Mouse (Mus musculus): Measurements from ENCODE around the gene Edf1. TPM values are rescaled to one million over a fixed set of nuclear protein-coding genes. Genes with fewer than 3 reads are reported as not detected.

Gene Edf1
- polyA plus RNA-seq, 1 experiment from 2014 or later, result 263 TPM

- Histone ChIP-seq H3K27ac (ENCODE audit: low read depth) (no peak overlapping the region), H3K9me3 (ENCODE audit: low read length) (no peaks in the 10 kb centered on the region), H3K4me3 (ENCODE audit: low read depth, low read length) (peak overlapping the region; percentile 90), H3K27me3 (ENCODE audit: insufficient read depth, low read length) (no peaks in the 10 kb centered on the region), H3K4me2 (ENCODE audit: low read depth, low read length) (peak overlapping the region; percentile 92), H3K36me3 (replicated peaks; ENCODE audit: insufficient read depth, low read length) (no peaks in the 10 kb centered on the region), H3K9ac (replicated peaks) (no peak overlapping the region; the same call in 1 of the 2 replicates), H3K4me1 (ENCODE audit: insufficient read depth) (peaks cover 21% of the 10 kb centered on the region)
- TF ChIP-seq CTCF (IDR thresholded peaks at IDR 0.05; ENCODE audit: low read depth), result no peak
- TF ChIP-seq EP300 (IDR thresholded peaks at IDR 0.05; ENCODE audit: low read depth), result no peak
- ATAC-seq (peak; percentile 9), DNase-seq (no peak)
- 55% methylated on average over 10 of the region's 10 CpGs for WGBS (ENCODE audit: insufficient replicate concordance)
Observed at GRCm38 (mm10) chr2:25608671-25609070, 51.0 kb downstream of the Edf1 start.

Other genes starting within 250 kb of the Edf1 start
- gene Grin1, start 238.7 kb upstream of the Edf1 start, polyA plus RNA-seq (2015; fragmentation: Nextera tagmentation; extraction: Ambion mirVana), result not detected in 2 replicates
- 15.7 and 16.5 TPM in 2 replicates for gene Man1b1, start 225.5 kb upstream of the Edf1 start, polyA plus RNA-seq (2015; fragmentation: Nextera tagmentation; extraction: Ambion mirVana)
- 12.8 and 15.4 TPM in 2 replicates for gene Dpp7, start 201.5 kb upstream of the Edf1 start, polyA plus RNA-seq (2015; fragmentation: Nextera tagmentation; extraction: Ambion mirVana)
- gene Uap1l1, start 192.2 kb upstream of the Edf1 start, polyA plus RNA-seq (2015; fragmentation: Nextera tagmentation; extraction: Ambion mirVana), result 18.7 and 19.4 TPM in 2 replicates
- gene Sapcd2, start 185.5 kb upstream of the Edf1 start, polyA plus RNA-seq (2015; fragmentation: Nextera tagmentation; extraction: Ambion mirVana), result 5.5 and 7.4 TPM in 2 replicates
- gene Entpd2, start 162.0 kb upstream of the Edf1 start, polyA plus RNA-seq (2015; fragmentation: Nextera tagmentation; extraction: Ambion mirVana), result 2.9 and 3.6 TPM in 2 replicates
- gene Npdc1, start 158.5 kb upstream of the Edf1 start, polyA plus RNA-seq (2015; fragmentation: Nextera tagmentation; extraction: Ambion mirVana), result 5.2 and 5.4 TPM in 2 replicates
- 0.78 and 0.97 TPM in 2 replicates for gene Fut7, start 134.6 kb upstream of the Edf1 start, polyA plus RNA-seq (2015; fragmentation: Nextera tagmentation; extraction: Ambion mirVana)
- gene Abca2, start 129.1 kb upstream of the Edf1 start, polyA plus RNA-seq (2015; fragmentation: Nextera tagmentation; extraction: Ambion mirVana), result 0.71 and 0.87 TPM in 2 replicates
- gene Clic3, start 101.0 kb upstream of the Edf1 start, polyA plus RNA-seq (2015; fragmentation: Nextera tagmentation; extraction: Ambion mirVana), result 0.77 and 1.4 TPM in 2 replicates
- gene Paxx, start 96.8 kb upstream of the Edf1 start, polyA plus RNA-seq (2015; fragmentation: Nextera tagmentation; extraction: Ambion mirVana), result 14.7 and 17.1 TPM in 2 replicates
- 0.83 and 1.0 TPM in 2 replicates for gene Ptgds, start 87.8 kb upstream of the Edf1 start, polyA plus RNA-seq (2015; fragmentation: Nextera tagmentation; extraction: Ambion mirVana)
- gene Lcn12, start 63.9 kb upstream of the Edf1 start, polyA plus RNA-seq (2015; fragmentation: Nextera tagmentation; extraction: Ambion mirVana), result not detected in 2 replicates
- 26.7 and 26.9 TPM in 2 replicates for gene Fbxw5, start 57.1 kb upstream of the Edf1 start, polyA plus RNA-seq (2015; fragmentation: Nextera tagmentation; extraction: Ambion mirVana)
- gene C8g, start 56.1 kb upstream of the Edf1 start, polyA plus RNA-seq (2015; fragmentation: Nextera tagmentation; extraction: Ambion mirVana), result 106 and 107 TPM in 2 replicates
- 10.6 and 10.7 TPM in 2 replicates for gene Traf2, start 10.9 kb upstream of the Edf1 start, polyA plus RNA-seq (2015; fragmentation: Nextera tagmentation; extraction: Ambion mirVana)
- 0.07 and 0.09 TPM in 2 replicates for gene Mamdc4, start 17.0 kb downstream of the Edf1 start, polyA plus RNA-seq (2015; fragmentation: Nextera tagmentation; extraction: Ambion mirVana)
- 44.7 and 46.1 TPM in 2 replicates for gene Phpt1, start 17.4 kb downstream of the Edf1 start, polyA plus RNA-seq (2015; fragmentation: Nextera tagmentation; extraction: Ambion mirVana)
- gene Ajm1, start 23.9 kb downstream of the Edf1 start, polyA plus RNA-seq (2015; fragmentation: Nextera tagmentation; extraction: Ambion mirVana), result 0.02 TPM in 1 of 2 replicates, not detected in the other
- 11.0 and 13.5 TPM in 2 replicates for gene Rabl6, start 50.7 kb downstream of the Edf1 start, polyA plus RNA-seq (2015; fragmentation: Nextera tagmentation; extraction: Ambion mirVana)
- gene Ccdc183, start 59.8 kb downstream of the Edf1 start, polyA plus RNA-seq (2015; fragmentation: Nextera tagmentation; extraction: Ambion mirVana), result 0.19 and 0.28 TPM in 2 replicates
- 43.3 and 55.1 TPM in 2 replicates for gene Tmem141, start 64.2 kb downstream of the Edf1 start, polyA plus RNA-seq (2015; fragmentation: Nextera tagmentation; extraction: Ambion mirVana)
- 95.4 and 100 TPM in 2 replicates for gene Fcna, start 70.2 kb downstream of the Edf1 start, polyA plus RNA-seq (2015; fragmentation: Nextera tagmentation; extraction: Ambion mirVana)
- gene Lcn8, start 95.3 kb downstream of the Edf1 start, polyA plus RNA-seq (2015; fragmentation: Nextera tagmentation; extraction: Ambion mirVana), result 0.18 TPM in 1 of 2 replicates, not detected in the other
- not detected in 2 replicates for gene Lcn5, start 100.1 kb downstream of the Edf1 start, polyA plus RNA-seq (2015; fragmentation: Nextera tagmentation; extraction: Ambion mirVana)
- not detected in 2 replicates for gene Lcn6, start 118.9 kb downstream of the Edf1 start, polyA plus RNA-seq (2015; fragmentation: Nextera tagmentation; extraction: Ambion mirVana)
- gene Lcn10, start 124.9 kb downstream of the Edf1 start, polyA plus RNA-seq (2015; fragmentation: Nextera tagmentation; extraction: Ambion mirVana), result not detected in 2 replicates
- not detected in 2 replicates for gene Obp2a, start 142.2 kb downstream of the Edf1 start, polyA plus RNA-seq (2015; fragmentation: Nextera tagmentation; extraction: Ambion mirVana)
- gene Bmyc, start 148.9 kb downstream of the Edf1 start, polyA plus RNA-seq (2015; fragmentation: Nextera tagmentation; extraction: Ambion mirVana), result 9.4 and 10.1 TPM in 2 replicates
- gene Obp2b, start 179.2 kb downstream of the Edf1 start, polyA plus RNA-seq (2015; fragmentation: Nextera tagmentation; extraction: Ambion mirVana), result not detected in 2 replicates
- not detected in 2 replicates for gene Lcn3, start 207.7 kb downstream of the Edf1 start, polyA plus RNA-seq (2015; fragmentation: Nextera tagmentation; extraction: Ambion mirVana)
- gene Lcn11, start 219.2 kb downstream of the Edf1 start, polyA plus RNA-seq (2015; fragmentation: Nextera tagmentation; extraction: Ambion mirVana), result not detected in 2 replicates
- not detected in 2 replicates for gene Gm13539, start 224.4 kb downstream of the Edf1 start, polyA plus RNA-seq (2015; fragmentation: Nextera tagmentation; extraction: Ambion mirVana)

All from liver, postnatal 0 days (tissue).